Mouse (Mus musculus): ENCODE results near the gene Zfp106.
A peak's percentile ranks its signal among the peaks of the same experiment; 100 is the strongest.

GRCm38 (mm10) chr2:120478600-120478999, 85.0 kb downstream of the Zfp106 start:
- TF ChIP-seq CTCF (IDR thresholded peaks at IDR 0.05; ENCODE audit: extremely low read depth, insufficient read length, insufficient replicate concordance, low read depth, low read length) (peak; percentile 62; the same call in 1 of the 2 replicates), POLR2A (IDR thresholded peaks at IDR 0.05; ENCODE audit: low read depth, low read length) (no peak)

Data from small intestine, adult 2 months (tissue).